Mouse (Mus musculus): Measurements from ENCODE around the gene Bcor.

- TF ChIP-seq GATA1 (IDR thresholded peaks at IDR 0.05; ENCODE audit: borderline replicate concordance, low read length) (no peak), FLI1 (IDR thresholded peaks at IDR 0.05; ENCODE audit: low read length) (no peak)
These were observed 82.6 kb downstream of the Bcor start for GRCm38 (mm10) chrX:12077601-12077980.
